Mouse (Mus musculus): ENCODE measurements at regions not wholly inside any gene's neighbourhood (a gene's known extent, or its start where the extent isn't known, plus 50 kb on each side); places are given as distances from the start of the nearest gene placed in this dataset.

GRCm38 (mm10) chr2:133385297-133385696 lies 166.7 kb upstream of the Bmp2 start:
- Histone ChIP-seq H3K36me3 (no peaks in the 10 kb centered on the region), H3K27ac (replicated peaks) (no peak overlapping the region), H3K9ac (replicated peaks) (no peak overlapping the region), H3K4me2 (replicated peaks) (no peak overlapping the region), H3K4me3 (no peak overlapping the region), H3K4me1 (no peaks in the 10 kb centered on the region), H3K9me3 (no peaks in the 10 kb centered on the region), H3K27me3 (peaks cover 31% of the 10 kb centered on the region)
- WGBS: 79% methylated on average over 2 of the region's 2 CpGs
- ATAC-seq (ENCODE audit: low FRiP score, low read depth): no peak

- Histone ChIP-seq H3K36me3 (no peaks in the 10 kb centered on the region), H3K4me2 (replicated peaks) (no peak overlapping the region), H3K9ac (replicated peaks) (no peak overlapping the region), H3K27ac (replicated peaks) (no peak overlapping the region), H3K27me3 (peaks cover 22% of the 10 kb centered on the region), H3K4me1 (no peaks in the 10 kb centered on the region), H3K4me3 (no peak overlapping the region), H3K9me3 (no peaks in the 10 kb centered on the region)
- ATAC-seq (ENCODE audit: low FRiP score, low read depth): no peak
- WGBS: 89% methylated on average over 3 of the region's 3 CpGs
These were observed 164.6 kb upstream of the Bmp2 start for GRCm38 (mm10) chr2:133387349-133387748.

GRCm38 (mm10) chr2:133392298-133392697 lies 159.7 kb upstream of the Bmp2 start:
- 90% methylated on average over 9 of the region's 9 CpGs for WGBS
- peaks cover 52% of the 10 kb centered on the region for H3K27me3 ChIP-seq
- H3K36me3 ChIP-seq: no peaks in the 10 kb centered on the region
- no peak for ATAC-seq (ENCODE audit: low FRiP score, low read depth)
- no peak overlapping the region for H3K4me2 ChIP-seq (replicated peaks)
- no peak overlapping the region for H3K9ac ChIP-seq (replicated peaks)
- H3K9me3 ChIP-seq: no peaks in the 10 kb centered on the region
- no peak overlapping the region for H3K4me3 ChIP-seq
- H3K27ac ChIP-seq (replicated peaks): no peak overlapping the region
- H3K4me1 ChIP-seq: no peaks in the 10 kb centered on the region

GRCm38 (mm10) chr2:133397566-133397965 lies 154.4 kb upstream of the Bmp2 start:
- H3K4me1 ChIP-seq: peaks cover 16% of the 10 kb centered on the region
- ATAC-seq (ENCODE audit: low FRiP score, low read depth): no peak
- no peak overlapping the region for H3K4me3 ChIP-seq
- 31% methylated on average over 2 of the region's 2 CpGs for WGBS
- H3K36me3 ChIP-seq: no peaks in the 10 kb centered on the region
- H3K4me2 ChIP-seq (replicated peaks): no peak overlapping the region
- H3K27me3 ChIP-seq: peaks cover 67% of the 10 kb centered on the region
- no peak overlapping the region for H3K9ac ChIP-seq (replicated peaks)
- no peak overlapping the region for H3K27ac ChIP-seq (replicated peaks)
- no peaks in the 10 kb centered on the region for H3K9me3 ChIP-seq

GRCm38 (mm10) chr2:133399059-133399690 lies 152.8 kb upstream of the Bmp2 start:
- Histone ChIP-seq H3K27ac (replicated peaks) (no peak overlapping the region), H3K9me3 (no peaks in the 10 kb centered on the region), H3K4me3 (no peak overlapping the region), H3K27me3 (peaks cover 72% of the 10 kb centered on the region), H3K4me1 (peaks cover 16% of the 10 kb centered on the region), H3K4me2 (replicated peaks) (no peak overlapping the region), H3K36me3 (no peaks in the 10 kb centered on the region), H3K9ac (replicated peaks) (no peak overlapping the region)
- WGBS: 84% methylated on average over 5 of the region's 5 CpGs
- no peak for ATAC-seq (ENCODE audit: low FRiP score, low read depth)

GRCm38 (mm10) chr2:133400963-133401362 lies 151.0 kb upstream of the Bmp2 start:
- peaks cover 68% of the 10 kb centered on the region for H3K27me3 ChIP-seq
- ATAC-seq (ENCODE audit: low FRiP score, low read depth): peak; percentile 70; the same call in 1 of the 2 replicates
- no peak overlapping the region for H3K9ac ChIP-seq (replicated peaks)
- peaks cover 16% of the 10 kb centered on the region for H3K4me1 ChIP-seq
- H3K9me3 ChIP-seq: no peaks in the 10 kb centered on the region
- no peaks in the 10 kb centered on the region for H3K36me3 ChIP-seq
- 12% methylated on average over 3 of the region's 3 CpGs for WGBS
- H3K4me2 ChIP-seq (replicated peaks): no peak overlapping the region
- no peak overlapping the region for H3K27ac ChIP-seq (replicated peaks)
- H3K4me3 ChIP-seq: no peak overlapping the region

- no peak overlapping the region for H3K27ac ChIP-seq (replicated peaks)
- H3K27me3 ChIP-seq: no peaks in the 10 kb centered on the region
- 87% methylated on average over 8 of the region's 8 CpGs for WGBS
- no peak overlapping the region for H3K4me2 ChIP-seq (replicated peaks)
- H3K36me3 ChIP-seq: no peaks in the 10 kb centered on the region
- H3K9me3 ChIP-seq: no peaks in the 10 kb centered on the region
- no peak overlapping the region for H3K9ac ChIP-seq (replicated peaks)
- H3K4me3 ChIP-seq: no peak overlapping the region
- ATAC-seq (ENCODE audit: low FRiP score, low read depth): no peak
- no peaks in the 10 kb centered on the region for H3K4me1 ChIP-seq
These were observed 134.9 kb upstream of the Bmp2 start for GRCm38 (mm10) chr2:133416990-133417581.

- no peaks in the 10 kb centered on the region for H3K4me1 ChIP-seq
- whole genome bisulfite sequencing: 84% methylated on average over 6 of the region's 6 CpGs
- H3K27ac ChIP-seq (replicated peaks): no peak overlapping the region
- H3K9ac ChIP-seq (replicated peaks): no peak overlapping the region
- no peaks in the 10 kb centered on the region for H3K36me3 ChIP-seq
- H3K27me3 ChIP-seq: no peaks in the 10 kb centered on the region
- no peak overlapping the region for H3K4me3 ChIP-seq
- no peaks in the 10 kb centered on the region for H3K9me3 ChIP-seq
- no peak overlapping the region for H3K4me2 ChIP-seq (replicated peaks)
- no peak for ATAC-seq (ENCODE audit: low FRiP score, low read depth)
These were observed 132.2 kb upstream of the Bmp2 start for GRCm38 (mm10) chr2:133419686-133420303.

- no peaks in the 10 kb centered on the region for H3K36me3 ChIP-seq
- no peak for ATAC-seq (ENCODE audit: low FRiP score, low read depth)
- no peak overlapping the region for H3K4me3 ChIP-seq
- no peaks in the 10 kb centered on the region for H3K4me1 ChIP-seq
- no peaks in the 10 kb centered on the region for H3K9me3 ChIP-seq
- 89% methylated on average over 5 of the region's 5 CpGs for WGBS
- no peak overlapping the region for H3K9ac ChIP-seq (replicated peaks)
- no peaks in the 10 kb centered on the region for H3K27me3 ChIP-seq
- no peak overlapping the region for H3K4me2 ChIP-seq (replicated peaks)
- H3K27ac ChIP-seq (replicated peaks): no peak overlapping the region
These were observed 126.4 kb upstream of the Bmp2 start for GRCm38 (mm10) chr2:133425538-133425937.

GRCm38 (mm10) chr2:133427039-133427438 lies 124.9 kb upstream of the Bmp2 start:
- Histone ChIP-seq H3K4me3 (no peak overlapping the region), H3K27ac (replicated peaks) (no peak overlapping the region), H3K36me3 (no peaks in the 10 kb centered on the region), H3K9me3 (no peaks in the 10 kb centered on the region), H3K27me3 (no peaks in the 10 kb centered on the region), H3K4me1 (no peaks in the 10 kb centered on the region), H3K9ac (replicated peaks) (no peak overlapping the region), H3K4me2 (replicated peaks) (no peak overlapping the region)
- ATAC-seq (ENCODE audit: low FRiP score, low read depth): no peak
- 68% methylated on average over 1 of the region's 1 CpGs for WGBS

GRCm38 (mm10) chr2:133429369-133430062 lies 122.4 kb upstream of the Bmp2 start:
- Histone ChIP-seq H3K4me3 (no peak overlapping the region), H3K4me2 (replicated peaks) (no peak overlapping the region), H3K9me3 (no peaks in the 10 kb centered on the region), H3K27me3 (no peaks in the 10 kb centered on the region), H3K36me3 (no peaks in the 10 kb centered on the region), H3K9ac (replicated peaks) (no peak overlapping the region), H3K27ac (replicated peaks) (no peak overlapping the region), H3K4me1 (no peaks in the 10 kb centered on the region)
- ATAC-seq (ENCODE audit: low FRiP score, low read depth): no peak
- 82% methylated on average over 2 of the region's 2 CpGs for WGBS

GRCm38 (mm10) chr2:133430741-133431438 lies 121.1 kb upstream of the Bmp2 start:
- Histone ChIP-seq H3K4me2 (replicated peaks) (no peak overlapping the region), H3K27ac (replicated peaks) (no peak overlapping the region), H3K27me3 (no peaks in the 10 kb centered on the region), H3K9ac (replicated peaks) (no peak overlapping the region), H3K9me3 (no peaks in the 10 kb centered on the region), H3K4me1 (no peaks in the 10 kb centered on the region), H3K36me3 (no peaks in the 10 kb centered on the region), H3K4me3 (no peak overlapping the region)
- no peak for ATAC-seq (ENCODE audit: low FRiP score, low read depth)
- 46% methylated on average over 4 of the region's 4 CpGs for WGBS
